Mouse (Mus musculus) heart, postnatal 36 days (tissue): ENCODE measurements around the gene Shroom3. TPM values are rescaled to one million over a fixed set of nuclear protein-coding genes. Genes with fewer than 3 reads are reported as not detected.
A peak's percentile ranks its signal among the peaks of the same experiment; 100 is the strongest.

Source experiments
- DNase-seq, 2 experiments: peaks; one replicate each; pipeline ENCODE4 v3.0.0; 2021 to 2022
- intact Hi-C: fragments of 180-260 bp; cut with DNase I; formaldehyde crosslinking; loops from one replicate; pipeline ENCODE4 v1.15.1; 2025
- total RNA-seq, 2 experiments: library from RNA; stranded (reverse); gene quantifications; 2 replicates each; pipeline ENCODE4 v1.2.3; 2021

Gene Shroom3
- total RNA-seq, 2 experiments from 2014 or later: 40.0 to 48.9 TPM

DNA sequence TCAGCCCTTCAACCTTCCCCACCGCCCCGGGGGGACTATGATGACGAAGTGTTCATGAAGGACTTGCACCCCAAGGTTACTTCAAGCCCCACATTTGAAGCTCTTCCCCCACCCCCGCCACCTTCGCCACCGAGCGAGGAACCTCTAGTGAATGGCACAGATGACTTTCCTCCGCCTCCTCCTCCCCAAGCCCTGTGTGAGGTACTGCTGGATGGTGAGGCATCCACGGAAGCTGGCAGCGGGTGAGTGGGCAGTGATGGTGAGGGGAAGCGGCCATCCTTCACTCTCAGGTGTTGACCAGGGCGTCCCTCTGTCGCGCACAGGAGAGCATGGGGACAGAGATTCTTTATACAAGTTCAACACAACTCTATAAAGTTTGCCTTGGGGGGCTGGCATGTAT, 267.8 kb downstream of the Shroom3 start:
- no peak for DNase-seq
- intact Hi-C loops: loop anchor here (5.0 kb wide), 1 partner anchor 139 kb away; no protein-coding TSS in a partner anchor

DNA sequence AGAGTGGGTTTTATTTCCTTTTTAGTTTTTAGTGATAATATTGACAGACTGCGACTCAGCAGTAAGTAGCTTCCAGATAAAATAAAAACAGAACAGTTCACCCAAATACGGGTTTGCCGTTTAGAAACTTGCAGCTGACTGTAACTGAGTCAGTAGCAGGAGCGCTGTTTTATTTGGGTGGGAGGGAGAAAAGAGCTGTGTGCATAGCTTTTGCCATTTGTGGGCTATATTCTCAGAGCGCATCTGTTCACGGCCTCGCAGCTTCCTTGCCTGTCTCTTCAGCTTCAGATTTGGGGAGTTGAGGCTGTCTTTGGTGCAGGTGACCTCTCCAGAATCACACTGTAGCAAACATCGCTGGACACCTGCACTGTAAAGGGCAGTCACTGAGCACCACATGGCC, 270.6 kb downstream of the Shroom3 start:
- intact Hi-C loops: loop anchor here (1.0 to 5.0 kb wide), 3 partner anchors 142 to 275 kb away; no protein-coding TSS in a partner anchor
- no peak for DNase-seq

DNA sequence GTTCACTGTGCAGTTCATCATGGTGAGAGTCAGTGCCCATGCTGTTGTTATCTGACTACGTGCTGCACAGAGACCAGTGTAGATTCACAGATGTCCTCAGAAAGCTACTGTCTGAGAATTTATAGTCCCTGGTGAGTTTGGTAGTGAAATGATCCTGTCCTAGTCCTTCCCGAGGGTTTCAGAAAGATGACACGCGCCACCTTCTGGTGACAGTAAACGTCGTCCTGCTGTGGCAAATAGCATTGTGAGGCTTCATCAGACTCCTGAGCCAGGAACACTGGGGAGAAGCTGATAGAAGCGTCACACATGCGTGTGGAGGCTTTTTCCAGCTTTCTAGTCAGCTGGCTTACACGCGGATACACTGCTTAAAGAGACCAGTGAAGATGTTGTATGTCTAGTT, 271.1 kb downstream of the Shroom3 start:
- peak; percentile 74 to 77 for DNase-seq
- intact Hi-C loops: loop anchor here (1.0 to 5.0 kb wide), 3 partner anchors 142 to 276 kb away; no protein-coding TSS in a partner anchor

DNA sequence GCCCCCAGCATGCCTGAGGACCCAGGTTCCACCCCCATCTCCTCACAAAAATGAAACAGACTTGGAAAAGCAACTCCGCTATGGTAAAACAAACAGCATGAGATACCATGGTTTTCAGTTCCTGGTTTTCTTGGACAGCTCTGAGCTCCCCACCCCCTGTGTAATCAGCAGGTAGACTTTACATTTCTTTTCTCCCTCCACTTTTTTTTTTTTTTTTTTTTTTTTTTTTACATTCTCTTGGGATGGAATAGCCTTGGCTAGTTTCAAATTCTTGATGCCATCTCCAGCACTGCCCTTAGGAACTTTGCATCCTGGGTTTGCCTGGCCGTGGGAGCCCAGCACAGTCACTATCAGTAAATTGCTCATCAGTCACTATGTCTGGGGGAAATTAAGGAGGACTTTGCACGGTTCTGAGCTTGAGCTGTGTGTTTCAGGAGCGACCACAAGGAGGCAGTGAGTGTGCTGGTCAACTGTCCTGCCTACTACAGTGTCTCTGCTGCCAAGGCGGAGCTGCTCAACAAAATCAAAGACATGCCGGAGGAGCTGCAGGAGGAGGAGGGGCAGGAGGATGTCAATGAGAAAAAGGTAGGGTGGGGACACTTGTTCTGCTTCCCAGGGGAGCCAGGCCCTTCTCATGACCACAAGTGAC, 271.7 kb downstream of the Shroom3 start:
- no peak for DNase-seq
- intact Hi-C loops: loop anchor here (1.0 to 5.0 kb wide), 4 partner anchors 143 to 276 kb away; no protein-coding TSS in a partner anchor

DNA sequence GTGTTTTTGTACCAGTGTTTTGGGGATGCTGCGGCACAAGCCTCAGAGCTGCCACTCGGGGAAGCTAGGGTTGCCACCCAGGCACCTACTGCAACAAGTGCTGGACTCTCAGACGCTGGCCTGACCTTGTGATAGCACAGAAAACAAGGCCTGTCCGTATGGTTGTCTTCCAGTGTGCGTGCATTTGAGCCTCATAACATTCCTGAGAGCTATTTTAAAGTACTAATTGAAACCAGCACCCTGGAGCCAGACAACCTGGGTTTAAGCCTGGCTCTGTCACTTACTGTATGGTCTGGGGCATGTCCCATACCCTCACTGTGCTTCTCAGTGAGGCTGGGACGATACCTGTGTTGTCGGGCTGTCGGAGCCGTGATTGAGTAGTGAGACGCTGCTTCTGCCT, 276.1 kb downstream of the Shroom3 start:
- no peak for DNase-seq
- intact Hi-C loops: loop anchor here (5.0 kb wide), 1 partner anchor 203 kb away; no protein-coding TSS in a partner anchor

DNA sequence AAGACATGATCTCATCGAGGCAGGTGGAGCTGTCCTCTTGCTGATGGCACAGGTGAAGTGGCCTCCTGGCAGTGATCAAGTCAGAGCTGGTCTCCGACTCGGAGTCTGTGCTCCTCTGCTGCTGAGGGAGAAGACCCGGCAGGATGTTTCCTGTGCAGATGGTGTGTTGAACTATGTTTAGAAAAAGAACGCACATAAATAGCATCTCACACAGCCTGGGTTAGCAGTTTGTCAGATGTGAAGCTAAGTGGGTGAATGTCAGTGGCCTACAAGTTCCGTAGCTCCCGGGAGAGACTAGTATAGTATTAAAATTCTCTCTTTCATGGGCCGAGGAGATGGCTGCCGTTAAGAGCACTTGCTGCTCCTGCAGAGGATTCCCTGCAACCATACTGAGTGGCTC, 276.5 kb downstream of the Shroom3 start:
- intact Hi-C loops: loop anchor here (5.0 kb wide), 1 partner anchor 203 kb away; no protein-coding TSS in a partner anchor

DNA sequence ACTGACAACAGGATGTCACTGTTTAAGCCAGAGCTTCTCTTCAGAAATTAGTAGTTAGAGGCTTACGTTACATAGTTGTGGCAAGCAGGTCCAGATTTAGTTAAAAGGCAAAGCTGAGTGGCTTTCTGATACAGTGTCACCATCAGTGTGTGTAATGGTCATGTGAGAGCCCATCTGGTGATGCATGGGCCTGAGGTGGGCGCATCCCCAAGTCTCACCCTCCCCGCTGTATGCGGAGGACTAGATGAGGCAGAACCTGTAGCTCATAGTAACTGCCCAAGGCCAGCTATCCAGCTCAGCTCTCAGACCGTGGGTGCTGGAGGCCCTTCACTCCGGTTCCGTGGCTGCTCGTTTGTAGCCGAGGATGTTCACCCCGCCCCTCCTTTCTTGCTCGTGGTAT, 278.1 kb downstream of the Shroom3 start:
- intact Hi-C loops: no loop called here
- no peak for DNase-seq

More for the DNA sequence above, 276.5 kb downstream of the Shroom3 start:
- DNase-seq: no peak

DNA sequence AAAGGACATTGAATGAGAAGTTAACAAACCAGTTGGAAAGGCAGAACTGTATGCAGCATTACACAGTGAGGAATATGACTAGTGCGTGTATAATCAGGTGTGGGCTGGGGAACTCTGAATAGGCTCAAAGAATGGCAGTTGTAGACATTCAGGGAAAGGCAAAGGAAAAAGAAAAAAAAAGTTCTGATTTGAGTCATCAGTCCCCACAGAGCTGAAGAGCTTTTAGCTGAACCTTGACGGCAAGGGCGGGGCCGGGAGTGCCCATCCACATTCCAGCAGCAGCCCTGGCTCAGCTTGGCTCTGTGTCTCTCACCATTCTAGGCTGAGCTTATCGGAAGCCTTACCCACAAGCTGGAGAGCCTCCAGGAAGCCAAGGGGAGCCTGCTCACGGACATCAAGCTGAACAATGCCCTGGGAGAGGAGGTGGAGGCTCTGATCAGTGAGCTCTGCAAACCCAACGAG, 278.6 kb downstream of the Shroom3 start:
- intact Hi-C loops: no loop called here
- peak; percentile 46 to 66 for DNase-seq

DNA sequence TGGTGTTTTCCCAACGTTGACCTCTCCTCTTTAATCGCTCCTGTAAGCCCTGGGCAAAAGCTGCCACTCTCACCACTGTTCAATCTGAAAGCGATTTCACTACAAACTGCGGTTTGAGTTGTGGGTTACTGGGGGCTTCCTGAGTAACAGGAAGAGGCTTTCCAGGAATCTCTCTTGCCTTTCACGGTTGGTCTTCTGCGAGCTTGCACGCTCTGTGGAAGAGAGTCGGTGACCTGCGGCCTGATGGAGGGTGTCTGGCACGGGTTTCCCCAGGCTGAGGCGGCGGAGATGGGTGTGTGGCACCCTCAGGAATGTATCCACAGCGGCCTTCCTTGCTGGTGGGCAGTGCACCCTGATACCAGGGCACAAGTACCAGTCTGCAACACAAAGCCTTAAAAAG, 281.5 kb downstream of the Shroom3 start:
- intact Hi-C loops: no loop called here
- DNase-seq: no peak

DNA sequence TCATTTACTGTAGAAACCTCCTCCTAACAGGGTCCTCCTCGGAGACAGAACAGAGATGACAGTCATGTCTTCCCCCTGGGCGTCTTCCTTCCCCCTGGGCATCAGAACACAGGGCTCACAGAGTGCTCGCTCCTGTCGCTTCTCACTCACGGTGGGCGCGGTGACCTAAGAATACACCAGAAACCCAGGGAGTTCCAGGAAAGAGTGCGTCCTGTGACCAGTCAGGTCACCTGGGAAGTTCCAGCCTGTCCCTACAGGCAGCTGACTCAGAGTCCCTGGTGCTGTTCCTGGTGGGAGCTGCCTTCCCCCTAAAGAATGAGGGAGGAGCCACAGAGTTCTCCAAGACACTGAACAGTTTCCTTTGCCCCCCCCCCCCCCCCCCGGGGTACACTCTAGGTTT, 283.9 kb downstream of the Shroom3 start:
- intact Hi-C loops: no loop called here
- DNase-seq: no peak

DNA sequence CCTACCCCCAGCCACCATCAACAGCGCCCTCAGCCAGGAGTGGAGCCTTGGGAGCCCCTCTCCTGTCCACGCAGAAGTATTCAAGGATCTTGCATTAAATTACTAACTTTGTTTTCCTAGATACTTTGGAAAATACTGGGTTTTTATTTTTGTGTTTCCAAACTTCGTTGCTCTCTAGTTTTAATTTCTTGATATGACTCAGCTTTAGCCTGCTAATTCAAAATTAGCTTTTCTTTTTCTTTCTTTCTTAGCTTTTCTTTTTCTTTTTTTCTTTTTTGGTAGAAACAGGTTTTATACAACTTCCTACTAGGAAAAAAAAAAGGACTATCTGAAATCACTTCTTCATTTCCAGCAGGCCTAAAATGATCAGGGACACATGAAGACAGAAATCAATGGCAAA, 284.7 kb downstream of the Shroom3 start:
- no peak for DNase-seq
- intact Hi-C loops: no loop called here

DNA sequence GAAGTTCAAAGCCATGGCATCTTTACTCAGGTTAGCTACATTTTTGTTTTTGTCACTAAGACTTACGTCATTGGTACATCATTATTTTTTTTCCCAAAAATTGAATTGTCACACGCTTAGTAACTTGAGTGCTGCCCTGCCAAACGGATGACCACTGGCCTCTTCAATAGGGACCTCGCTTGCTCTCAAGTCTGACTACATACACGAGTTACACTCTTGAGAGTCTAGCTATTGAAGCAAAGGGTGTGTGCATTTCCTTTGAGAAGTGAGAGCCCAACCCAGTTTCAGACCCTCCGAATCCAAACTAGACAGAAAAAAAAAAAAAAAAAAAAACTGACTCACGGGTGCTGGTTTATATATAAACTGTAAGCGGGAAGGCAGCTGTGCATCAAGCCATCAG, 286.2 kb downstream of the Shroom3 start:
- no peak for DNase-seq
- intact Hi-C loops: no loop called here

DNA sequence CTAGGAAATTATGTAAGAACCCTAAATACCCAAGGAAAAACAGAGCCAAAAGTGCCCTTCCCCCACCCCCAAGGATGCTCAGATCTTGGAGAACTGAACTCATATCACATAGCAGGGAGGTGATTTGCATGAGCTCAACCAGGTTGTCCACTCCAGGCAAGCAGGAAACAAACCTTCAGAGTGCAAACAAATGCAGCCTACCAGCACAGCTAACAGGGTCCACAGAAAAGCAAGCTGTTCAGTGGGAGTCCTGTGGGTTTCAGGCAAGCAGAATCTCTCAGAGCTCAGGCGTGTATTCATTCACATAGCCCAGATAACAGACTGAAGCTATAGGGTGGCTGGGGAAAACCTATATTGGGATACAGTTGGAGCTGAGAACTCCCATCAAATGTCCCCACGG, 286.7 kb downstream of the Shroom3 start:
- DNase-seq: no peak
- intact Hi-C loops: loop anchor here (5.0 kb wide), 1 partner anchor 192 kb away; no protein-coding TSS in a partner anchor

DNA sequence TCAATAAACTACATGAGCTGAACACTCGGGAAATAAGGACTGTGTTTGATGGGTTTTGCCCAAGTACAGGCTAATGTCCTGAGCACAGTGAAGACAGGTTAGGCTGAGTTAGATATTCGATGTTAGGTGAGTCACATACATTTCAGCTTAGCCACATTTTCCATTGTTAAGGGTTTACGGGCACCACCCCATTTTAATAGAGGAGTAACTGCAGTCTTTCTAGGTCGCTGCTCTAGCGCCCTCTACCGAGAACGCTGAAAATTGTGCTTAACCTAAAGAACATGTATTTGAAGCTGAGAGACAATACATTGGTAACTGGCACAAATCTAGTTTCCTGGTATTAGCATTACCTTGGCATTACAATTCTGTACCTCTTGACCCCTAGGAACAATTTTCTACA, 287.2 kb downstream of the Shroom3 start:
- intact Hi-C loops: loop anchor here (5.0 kb wide), 1 partner anchor 192 kb away; no protein-coding TSS in a partner anchor
- peak in 1 of 2 experiments; percentile 43 for DNase-seq

DNA sequence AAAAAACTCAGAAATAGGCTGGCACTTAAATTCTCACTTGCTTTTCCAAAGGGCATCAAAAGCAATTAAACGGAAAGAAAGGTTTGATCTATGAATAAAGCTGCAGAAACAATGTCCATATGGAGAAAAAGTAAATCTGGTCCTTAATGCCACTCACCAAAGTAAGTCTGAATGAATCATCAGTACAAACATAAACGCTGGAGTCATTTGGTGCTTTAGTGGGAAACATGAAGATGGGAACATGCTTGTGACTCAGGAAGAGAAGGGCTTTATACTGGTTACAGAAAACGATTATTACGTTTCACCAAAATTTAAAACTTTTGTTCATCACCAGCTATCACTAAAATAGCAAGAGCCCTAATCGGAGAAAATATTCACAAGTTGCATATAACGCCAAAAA, 297.2 kb downstream of the Shroom3 start:
- intact Hi-C loops: no loop called here
- no peak for DNase-seq

DNA sequence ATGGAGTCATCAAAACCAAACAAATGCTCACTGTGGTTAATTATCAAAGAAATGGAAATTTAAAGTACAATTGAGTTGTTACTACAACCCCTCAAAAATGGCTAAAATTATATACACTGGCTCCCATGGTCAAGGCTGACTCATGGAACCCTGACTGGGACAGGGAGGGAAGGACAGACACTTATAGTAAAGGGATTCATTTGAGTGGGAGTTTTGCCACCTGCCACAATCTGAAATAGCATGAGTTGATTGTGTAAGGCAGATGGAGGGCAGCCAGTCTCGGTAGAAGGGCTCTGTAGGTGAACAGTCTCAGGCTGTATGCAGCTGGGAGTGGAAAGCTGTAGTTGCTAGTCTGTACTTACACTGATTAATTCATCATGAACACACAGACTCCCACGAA, 297.6 kb downstream of the Shroom3 start:
- intact Hi-C loops: no loop called here
- DNase-seq: no peak

DNA sequence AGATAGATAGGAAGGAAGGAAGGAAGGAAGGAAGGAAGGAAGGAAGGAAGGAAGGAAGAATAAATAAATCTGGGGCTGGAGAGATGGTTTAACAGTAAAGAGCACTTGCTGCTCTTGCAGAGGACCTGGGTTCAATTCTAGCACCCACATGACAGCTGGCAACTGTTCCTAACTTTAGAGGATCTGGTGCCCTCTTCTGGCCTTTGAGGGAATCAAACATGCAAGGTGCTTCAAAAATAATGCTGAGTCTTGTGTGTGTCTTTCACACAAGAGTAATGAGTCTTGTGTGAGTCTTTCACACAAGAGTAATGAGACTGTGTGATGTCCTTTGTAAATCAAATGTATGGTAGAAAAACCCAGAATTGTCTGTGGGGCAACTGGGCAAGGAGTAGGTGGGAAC, 299.4 kb downstream of the Shroom3 start:
- DNase-seq: no peak
- intact Hi-C loops: no loop called here

DNA sequence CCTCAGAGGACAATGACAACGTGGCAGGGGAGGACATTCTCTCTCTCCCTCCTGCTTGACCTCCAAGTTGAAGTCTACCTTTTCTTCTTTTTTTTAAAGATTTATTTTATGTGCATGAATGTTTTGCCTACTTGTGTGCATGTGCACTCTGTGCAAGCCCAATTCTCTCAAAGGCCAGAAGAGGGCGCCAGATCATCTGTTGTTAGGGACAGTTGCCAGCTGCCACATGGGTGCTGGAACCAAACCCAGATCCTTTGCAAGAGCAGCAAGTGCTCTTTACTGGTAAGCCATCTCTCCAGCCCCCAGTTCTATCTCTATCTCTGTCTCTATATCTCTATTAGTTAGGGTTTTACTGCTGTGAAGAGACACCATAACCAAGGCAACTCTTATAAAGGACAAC, 300.7 kb downstream of the Shroom3 start:
- DNase-seq: no peak
- intact Hi-C loops: no loop called here

DNA sequence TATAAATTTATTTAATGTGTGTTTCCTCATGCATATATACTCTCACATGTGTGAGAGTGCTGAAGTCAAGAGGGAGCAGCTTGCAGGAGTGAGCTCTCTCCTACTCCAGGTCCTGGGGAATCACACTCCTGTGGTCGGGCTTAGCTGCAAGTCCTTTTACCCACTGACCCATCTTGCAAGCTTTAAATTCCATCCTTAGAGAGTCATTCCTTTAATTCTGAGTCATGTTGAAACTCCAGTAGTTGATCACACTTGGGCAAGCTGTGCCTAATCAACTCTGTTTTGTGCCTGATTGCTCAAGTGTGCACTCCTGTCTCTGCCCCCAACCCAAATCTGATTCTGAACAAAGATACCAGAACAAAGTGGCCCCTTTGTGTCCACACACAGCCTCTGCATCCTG, 301.5 kb downstream of the Shroom3 start:
- no peak for DNase-seq
- intact Hi-C loops: no loop called here

DNA sequence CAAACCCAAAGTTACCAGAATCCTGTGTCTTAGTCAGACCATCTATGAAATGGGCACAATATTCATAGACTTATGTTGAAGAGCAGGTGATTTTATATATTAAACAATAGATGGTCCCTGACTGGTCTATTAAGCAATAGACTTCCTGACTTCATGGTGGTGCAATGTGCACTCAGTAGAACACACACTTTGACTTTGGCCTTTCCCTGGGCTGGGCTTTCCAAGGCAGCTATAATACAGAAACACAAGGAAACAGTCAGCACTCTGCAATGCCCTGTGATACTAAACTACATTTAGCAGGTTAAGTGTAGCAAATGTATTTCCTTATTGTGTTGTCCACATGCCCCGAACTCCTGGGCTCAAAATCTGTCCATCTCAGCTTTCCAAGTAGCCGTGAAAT, 302.2 kb downstream of the Shroom3 start:
- no peak for DNase-seq
- intact Hi-C loops: no loop called here

DNA sequence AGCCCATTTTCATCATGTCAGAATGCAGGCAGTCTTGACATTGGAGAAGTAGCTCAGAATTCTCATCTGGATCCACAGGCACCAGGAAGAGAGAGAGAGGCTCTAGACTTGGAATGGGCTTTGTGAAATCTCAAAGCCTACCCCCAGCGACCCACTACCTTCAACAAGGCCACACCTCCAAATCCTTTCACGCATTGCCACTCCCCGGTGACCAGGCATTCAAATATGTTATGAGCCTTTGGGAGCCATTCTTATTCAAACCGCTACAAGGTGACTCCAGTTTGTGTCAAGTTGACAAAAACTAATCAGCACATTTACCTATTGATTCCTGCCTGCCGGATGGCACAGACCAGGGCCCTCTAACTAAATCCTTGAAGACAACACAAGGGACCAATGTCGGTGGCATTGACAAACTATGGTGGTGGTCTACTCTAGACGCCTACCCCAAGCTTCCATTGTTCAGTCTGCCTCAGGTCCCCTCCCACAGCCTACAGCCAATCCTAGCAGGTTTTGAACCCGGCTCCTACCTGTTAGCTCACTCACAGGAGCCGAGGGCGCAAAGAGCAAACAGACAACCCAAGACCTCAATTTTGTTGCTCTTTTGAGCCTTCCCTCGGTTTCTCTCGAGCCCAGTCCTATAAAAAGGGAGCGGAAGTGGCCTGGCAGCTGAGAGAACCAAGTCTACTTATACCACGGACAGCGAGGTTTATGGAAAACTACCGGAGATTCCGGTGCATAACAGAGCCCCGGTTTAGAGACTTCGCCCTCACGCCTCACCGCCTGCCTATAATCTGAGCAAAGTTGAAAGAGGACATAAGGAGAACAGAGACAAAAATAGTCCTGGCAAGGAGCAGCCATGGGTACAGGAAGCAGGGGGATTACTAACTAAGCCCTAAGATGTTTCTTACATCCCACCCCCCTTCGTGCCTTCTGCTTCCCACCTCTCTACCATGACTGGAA, 303.7 kb downstream of the Shroom3 start:
- intact Hi-C loops: no loop called here
- no peak for DNase-seq
